Mouse (Mus musculus) heart, postnatal 0 days (tissue): ENCODE results near the gene Myh7b.

Experiments
- CTCF ChIP-seq: IDR thresholded peaks from 2 replicates; pipeline ENCODE4 v1.5.1; 2016; ENCODE audit warnings: antibody characterized with exemption, control low read depth, low read depth
- EP300 ChIP-seq: IDR thresholded peaks from 2 replicates; pipeline ENCODE4 v1.6.1; 2016; ENCODE audit warnings: antibody characterized with exemption, low read depth

- TF ChIP-seq CTCF = no peak
- TF ChIP-seq EP300 = no peak
Measured at GRCm38 (mm10) chr2:155588136-155588535, 22.9 kb upstream of the Myh7b start.
